In genomic region chr11:3964416-3965172, GRCm38 (mm10) we compare ENCODE assay signal across 9 mouse cellular contexts. TPM values are rescaled to one million over a fixed set of nuclear protein-coding genes. Genes with fewer than 3 reads are reported as not detected.
DNase-seq lines count a peak whose midpoint lies in the region; ATAC-seq and TF ChIP-seq lines count a peak whose summit lies in the region.
"Had no signal": no experiment of that assay in that cellular context is flagged by ENCODE, and none has a peak within 500 bp of the region (broad histone marks: within the 10 kb centered on the region; RNA-seq: fewer than 3 reads in every experiment).

No protein-coding gene starts in this region.

- peak overlapping the region; percentile 79 for H3K4me3 ChIP-seq in kidney, embryonic 14.5 days (ENCODE audit: low read length)
- peak overlapping the region; percentile 76 for H3K4me3 ChIP-seq in midbrain, postnatal 0 days (ENCODE audit: low read depth, low read length)

- H3K36me3 ChIP-seq in kidney, embryonic 14.5 days (ENCODE audit: control insufficient read depth, insufficient read depth, low read length), result peaks cover 25% of the 10 kb centered on the region
- H3K36me3 ChIP-seq in midbrain, postnatal 0 days (ENCODE audit: insufficient read depth, low read length), result peaks cover 4% of the 10 kb centered on the region; the same call in 1 of the 2 replicates

- TF ChIP-seq CTCF in midbrain, postnatal 0 days (IDR thresholded peaks at IDR 0.05), result no peak

- no peaks in the 10 kb centered on the region for H3K27me3 ChIP-seq in kidney, embryonic 14.5 days (ENCODE audit: control insufficient read depth, insufficient read depth, low read length)
- no peaks in the 10 kb centered on the region for H3K27me3 ChIP-seq in midbrain, postnatal 0 days (ENCODE audit: insufficient read depth, low read length)

- no peaks in the 10 kb centered on the region for H3K9me3 ChIP-seq in kidney, embryonic 14.5 days (ENCODE audit: control insufficient read depth, low read length)
- no peaks in the 10 kb centered on the region for H3K9me3 ChIP-seq in midbrain, postnatal 0 days (ENCODE audit: low read length)

- DNase-seq in kidney, postnatal 36 days, result no peak
- DNase-seq in c-Kit-positive CD71-negative TER-119-negative erythroid progenitor cells, embryonic 14.5 days (ENCODE audit: low read depth), result peak; percentile 10
- DNase-seq in induced T-regulatory cell, adult 2 months (ENCODE audit: low read depth), result peak; percentile 22
- no peak for DNase-seq in midbrain, postnatal 0 days (ENCODE audit: low spot score)
- no peak for DNase-seq in right cerebral cortex, postnatal 36 days (ENCODE audit: low spot score in 2 of 2)
- no peak for DNase-seq in right cerebral cortex, postnatal 4 days
- no peak for DNase-seq in left cerebral cortex, postnatal 4 days

- ATAC-seq in kidney, embryonic 14.5 days (ENCODE audit: low FRiP score, low TSS enrichment), result no peak
- ATAC-seq in midbrain, postnatal 0 days (ENCODE audit: low FRiP score), result no peak

- intact Hi-C loops in left cerebral cortex, postnatal 4 days (cut with DNase I), result no loop called here

- WGBS in kidney, embryonic 14.5 days, result 14% methylated on average over 11 of the region's 11 CpGs
- WGBS in midbrain, postnatal 0 days, result 14% methylated on average over 11 of the region's 11 CpGs

- H3K4me1 ChIP-seq in kidney, embryonic 14.5 days (ENCODE audit: control insufficient read depth, insufficient read depth, low read length), result peaks cover 7% of the 10 kb centered on the region; the same call in 1 of the 2 replicates
- 0 out of 2 replicates have a peak, but pooled peaks cover 6% of the 10 kb centered on the region for H3K4me1 ChIP-seq in midbrain, postnatal 0 days (ENCODE audit: insufficient read depth, low read length)

- peak overlapping the region; percentile 80 for H3K9ac ChIP-seq in kidney, embryonic 14.5 days (ENCODE audit: low read depth, low read length)
- H3K9ac ChIP-seq in midbrain, postnatal 0 days (replicated peaks; ENCODE audit: low read length, poor library complexity, severe bottlenecking), result peak overlapping the region; percentile 74

- peak overlapping the region; percentile 58 for H3K4me2 ChIP-seq in kidney, embryonic 14.5 days (replicated peaks; ENCODE audit: low read depth, low read length)
- H3K4me2 ChIP-seq in midbrain, postnatal 0 days (ENCODE audit: low read depth, low read length, poor library complexity, severe bottlenecking), result peak overlapping the region; percentile 81

- peak overlapping the region; percentile 39; the same call in 1 of the 2 replicates for H3K27ac ChIP-seq in kidney, embryonic 14.5 days (ENCODE audit: low read depth, low read length)
- H3K27ac ChIP-seq in midbrain, postnatal 0 days (ENCODE audit: low read depth, low read length), result no peak overlapping the region

RNA-seq across cellular contexts. Expression of gene Pes1, which starts 0.8 kb away (rescaled TPM):
- 60.7 and 81.2 TPM in 2 replicates for polyA plus RNA-seq in kidney, embryonic 14.5 days (2014; fragmentation: Nextera tagmentation; extraction: Ambion mirVana)
- 36.1 and 37.7 TPM in 2 replicates for total RNA-seq in midbrain, postnatal 0 days (2014; rRNA removed)
- polyA plus RNA-seq in midbrain, postnatal 0 days (2015; fragmentation: Nextera tagmentation; extraction: Ambion mirVana), result 49.0 TPM in 2 replicates
- total RNA-seq in left cerebral cortex, postnatal 4 days (2021), result 10 to 100 TPM; 55.8 to 56.3 TPM

RNA-seq across cellular contexts. Expression of gene 4930556J24Rik, which starts 12.0 kb away (rescaled TPM):
- polyA plus RNA-seq in kidney, embryonic 14.5 days (2014; fragmentation: Nextera tagmentation; extraction: Ambion mirVana), result 0.49 TPM in 1 of 2 replicates, not detected in the other
- 0.16 TPM in 1 of 2 replicates, not detected in the other for total RNA-seq in midbrain, postnatal 0 days (2014; rRNA removed)
- polyA plus RNA-seq in midbrain, postnatal 0 days (2015; fragmentation: Nextera tagmentation; extraction: Ambion mirVana), result 0.26 TPM in 1 of 2 replicates, not detected in the other
- not detected for total RNA-seq in left cerebral cortex, postnatal 4 days (2021)
- total RNA-seq: neutrophil, adult 5-6 weeks had no signal

RNA-seq across cellular contexts. Expression of gene Gal3st1, which starts 18.8 kb away (rescaled TPM):
- 4.3 and 4.6 TPM in 2 replicates for polyA plus RNA-seq in kidney, embryonic 14.5 days (2014; fragmentation: Nextera tagmentation; extraction: Ambion mirVana)
- total RNA-seq in midbrain, postnatal 0 days (2014; rRNA removed), result 17.0 and 20.9 TPM in 2 replicates
- polyA plus RNA-seq in midbrain, postnatal 0 days (2015; fragmentation: Nextera tagmentation; extraction: Ambion mirVana), result 12.7 and 14.4 TPM in 2 replicates
- 1 to 10 TPM; 4.6 to 5.4 TPM for total RNA-seq in left cerebral cortex, postnatal 4 days (2021)
- total RNA-seq: neutrophil, adult 5-6 weeks had no signal

RNA-seq across cellular contexts. Expression of gene Tcn2, which starts 32.6 kb away (rescaled TPM):
- polyA plus RNA-seq in kidney, embryonic 14.5 days (2014; fragmentation: Nextera tagmentation; extraction: Ambion mirVana), result 49.7 and 61.8 TPM in 2 replicates
- total RNA-seq in midbrain, postnatal 0 days (2014; rRNA removed), result 20.9 and 28.8 TPM in 2 replicates
- 22.0 and 27.0 TPM in 2 replicates for polyA plus RNA-seq in midbrain, postnatal 0 days (2015; fragmentation: Nextera tagmentation; extraction: Ambion mirVana)
- 10 to 100 TPM; 10.1 to 10.9 TPM for total RNA-seq in left cerebral cortex, postnatal 4 days (2021)

RNA-seq across cellular contexts. Expression of gene Slc35e4, which starts 50.1 kb away (rescaled TPM):
- 3.0 and 3.8 TPM in 2 replicates for polyA plus RNA-seq in kidney, embryonic 14.5 days (2014; fragmentation: Nextera tagmentation; extraction: Ambion mirVana)
- total RNA-seq in midbrain, postnatal 0 days (2014; rRNA removed), result 48.2 and 56.5 TPM in 2 replicates
- polyA plus RNA-seq in midbrain, postnatal 0 days (2015; fragmentation: Nextera tagmentation; extraction: Ambion mirVana), result 27.3 and 27.4 TPM in 2 replicates
- total RNA-seq in left cerebral cortex, postnatal 4 days (2021), result 10 to 100 TPM; 19.8 to 20.9 TPM

Comparison
In these comparisons a context has a peak if more than half of its experiments do, and no peak if none do; other contexts are left out.
1. DNase-seq: peak in c-Kit-positive CD71-negative TER-119-negative erythroid progenitor cells, embryonic 14.5 days (single experiment) and induced T-regulatory cell, adult 2 months (single experiment); none in kidney, postnatal 36 days (0 of 2), midbrain, postnatal 0 days (single experiment), right cerebral cortex, postnatal 36 days (0 of 2), right cerebral cortex, postnatal 4 days (single experiment) and left cerebral cortex, postnatal 4 days (single experiment).